In genomic region chr7:27480506-27480905, GRCm38 (mm10) we compare ENCODE assay signal across 9 mouse cellular contexts. TPM values are rescaled to one million over a fixed set of nuclear protein-coding genes. Genes with fewer than 3 reads are reported as not detected.
A peak's percentile ranks its signal among the peaks of the same experiment; 100 is the strongest.
DNase-seq lines count a peak whose midpoint lies in the region; ATAC-seq and TF ChIP-seq lines count a peak whose summit lies in the region.
"Had no signal": no experiment of that assay in that cellular context is flagged by ENCODE, and none has a peak within 500 bp of the region (broad histone marks: within the 10 kb centered on the region; RNA-seq: fewer than 3 reads in every experiment).

No protein-coding gene starts in this region.

- peaks cover 11% of the 10 kb centered on the region for H3K4me1 ChIP-seq in forebrain, embryonic 12.5 days
- no peaks in the 10 kb centered on the region for H3K4me1 ChIP-seq in forebrain, embryonic 14.5 days (ENCODE audit: control insufficient read depth, insufficient read depth, low read length)
- H3K4me1 ChIP-seq in intestine, embryonic 15.5 days (replicated peaks): peaks cover 23% of the 10 kb centered on the region
- peaks cover 14% of the 10 kb centered on the region for H3K4me1 ChIP-seq in midbrain, embryonic 13.5 days (replicated peaks)

- WGBS in forebrain, embryonic 12.5 days: 68% methylated on average over 3 of the region's 3 CpGs
- 65% methylated on average over 3 of the region's 3 CpGs for WGBS in forebrain, embryonic 14.5 days
- 64% methylated on average over 3 of the region's 3 CpGs for WGBS in intestine, embryonic 15.5 days
- WGBS in midbrain, embryonic 13.5 days: 67% methylated on average over 3 of the region's 3 CpGs

- 0 out of 2 replicates have a peak, but pooled peaks cover 6% of the 10 kb centered on the region for H3K27me3 ChIP-seq in forebrain, embryonic 12.5 days
- H3K27me3 ChIP-seq in forebrain, embryonic 14.5 days (replicated peaks; ENCODE audit: control insufficient read depth, insufficient read depth, low read length): no peaks in the 10 kb centered on the region
- no peaks in the 10 kb centered on the region for H3K27me3 ChIP-seq in intestine, embryonic 15.5 days (replicated peaks)
- H3K27me3 ChIP-seq in myocyte (ENCODE audit: control insufficient read depth, insufficient read depth, insufficient read length): no peaks in the 10 kb centered on the region
- peaks cover 4% of the 10 kb centered on the region; the same call in 1 of the 2 replicates for H3K27me3 ChIP-seq in midbrain, embryonic 13.5 days

- no peak for TF ChIP-seq POLR2A in myocyte (IDR thresholded peaks at IDR 0.05; ENCODE audit: insufficient read length, low read depth)

- peaks cover 19% of the 10 kb centered on the region for H3K79me2 ChIP-seq in myocyte (ENCODE audit: control insufficient read depth, insufficient read depth)

- no peak for DNase-seq in forebrain, embryonic 14.5 days (ENCODE audit: low spot score)
- DNase-seq in layer of hippocampus, adult 2 months (ENCODE audit: low spot score in 2 of 2): no peak
- no peak for DNase-seq in layer of hippocampus, postnatal 36 days
- no peak for DNase-seq in MN1 (ENCODE audit: low spot score)
- DNase-seq: cerebellum, postnatal 14 days had no signal

- no peaks in the 10 kb centered on the region for H3K9me3 ChIP-seq in forebrain, embryonic 12.5 days
- H3K9me3 ChIP-seq in forebrain, embryonic 14.5 days (replicated peaks; ENCODE audit: control insufficient read depth, low read length): no peaks in the 10 kb centered on the region
- no peaks in the 10 kb centered on the region for H3K9me3 ChIP-seq in intestine, embryonic 15.5 days
- H3K9me3 ChIP-seq in midbrain, embryonic 13.5 days: no peaks in the 10 kb centered on the region

- ATAC-seq in forebrain, embryonic 12.5 days (ENCODE audit: low FRiP score): no peak
- no peak for ATAC-seq in forebrain, embryonic 14.5 days
- no peak for ATAC-seq in intestine, embryonic 15.5 days
- ATAC-seq in midbrain, embryonic 13.5 days: no peak

- H3K27ac ChIP-seq in forebrain, embryonic 12.5 days: 0 out of 2 replicates have a peak overlapping the region, but pooled peaks have one; percentile 47
- no peak overlapping the region for H3K27ac ChIP-seq in forebrain, embryonic 14.5 days (ENCODE audit: low read depth, low read length)
- H3K27ac ChIP-seq in layer of hippocampus, adult 2 months: peak overlapping the region; percentile 78; the same call in 1 of the 2 replicates
- peak overlapping the region; percentile 95 for H3K27ac ChIP-seq in intestine, embryonic 15.5 days
- no peak overlapping the region for H3K27ac ChIP-seq in midbrain, embryonic 13.5 days

- H3K9ac ChIP-seq in forebrain, embryonic 12.5 days: no peak overlapping the region
- no peak overlapping the region for H3K9ac ChIP-seq in forebrain, embryonic 14.5 days (ENCODE audit: low read length)
- H3K9ac ChIP-seq in intestine, embryonic 15.5 days: peak overlapping the region; percentile 49
- no peak overlapping the region for H3K9ac ChIP-seq in midbrain, embryonic 13.5 days (replicated peaks)

- no peak overlapping the region for H3K4me3 ChIP-seq in forebrain, embryonic 12.5 days (replicated peaks)
- no peak overlapping the region for H3K4me3 ChIP-seq in forebrain, embryonic 14.5 days (ENCODE audit: low read depth, low read length)
- H3K4me3 ChIP-seq in layer of hippocampus, adult 2 months: no peak overlapping the region
- peak overlapping the region; percentile 36 for H3K4me3 ChIP-seq in intestine, embryonic 15.5 days (replicated peaks)
- no peak overlapping the region for H3K4me3 ChIP-seq in myocyte
- H3K4me3 ChIP-seq in midbrain, embryonic 13.5 days (replicated peaks): no peak overlapping the region

- no peak overlapping the region for H3ac ChIP-seq in myocyte (ENCODE audit: control insufficient read depth, insufficient read length)

- H3K36me3 ChIP-seq in forebrain, embryonic 12.5 days (replicated peaks): peaks cover 22% of the 10 kb centered on the region
- peaks cover 13% of the 10 kb centered on the region for H3K36me3 ChIP-seq in forebrain, embryonic 14.5 days (ENCODE audit: control insufficient read depth, insufficient read depth, low read length)
- peaks cover 7% of the 10 kb centered on the region for H3K36me3 ChIP-seq in intestine, embryonic 15.5 days
- peaks cover 9% of the 10 kb centered on the region for H3K36me3 ChIP-seq in myocyte (ENCODE audit: control insufficient read depth, insufficient read depth)
- peaks cover 15% of the 10 kb centered on the region for H3K36me3 ChIP-seq in midbrain, embryonic 13.5 days

- no peak for TF ChIP-seq CTCF in layer of hippocampus, adult 2 months (conservative IDR thresholded peaks at IDR 0.05)

- no peak overlapping the region for H3K4me2 ChIP-seq in forebrain, embryonic 12.5 days
- H3K4me2 ChIP-seq in forebrain, embryonic 14.5 days (ENCODE audit: low read length): no peak overlapping the region
- H3K4me2 ChIP-seq in intestine, embryonic 15.5 days (replicated peaks): peak overlapping the region; percentile 60
- peak overlapping the region; percentile 58 for H3K4me2 ChIP-seq in myocyte (ENCODE audit: low read depth)
- H3K4me2 ChIP-seq in midbrain, embryonic 13.5 days (replicated peaks): no peak overlapping the region

TF ChIP-seq in myocyte, 11 proteins besides CTCF, POLR2A, EP300 and RAD21:
- TF ChIP-seq CEBPB (IDR thresholded peaks at IDR 0.05; ENCODE audit: insufficient read depth, poor library complexity, severe bottlenecking) (no peak), TCF3 (IDR thresholded peaks at IDR 0.05; ENCODE audit: insufficient read length, low read depth) (no peak), MYOG (IDR thresholded peaks at IDR 0.05; ENCODE audit: control insufficient read depth in 1 of 3, insufficient read depth in 1 of 3, insufficient read length in 2 of 3, low read depth in 2 of 3) (no peak), MAX (IDR thresholded peaks at IDR 0.05; ENCODE audit: low read depth) (no peak), POLR2AphosphoS2 (IDR thresholded peaks at IDR 0.05; ENCODE audit: insufficient read length, low read depth) (no peak), SRF (IDR thresholded peaks at IDR 0.05; ENCODE audit: control insufficient read depth, insufficient read length, low read depth) (no peak), MYOD1 (IDR thresholded peaks at IDR 0.05; ENCODE audit: control insufficient read depth in 1 of 3, insufficient read length in 2 of 3, low read depth in 2 of 3) (no peak), REST (IDR thresholded peaks at IDR 0.05; ENCODE audit: insufficient read depth, insufficient read length) (no peak), TCF12 (IDR thresholded peaks at IDR 0.05; ENCODE audit: insufficient read depth, poor library complexity, severe bottlenecking) (no peak), USF1 (IDR thresholded peaks at IDR 0.05; ENCODE audit: low read depth) (no peak), E2F4 (IDR thresholded peaks at IDR 0.05; ENCODE audit: insufficient read depth) (no peak)

RNA-seq across cellular contexts. Expression of gene Sertad1, which starts 6.2 kb away (rescaled TPM):
- 12.9 and 13.1 TPM in 2 replicates for polyA plus RNA-seq in forebrain, embryonic 12.5 days (2016; fragmentation: Nextera tagmentation; extraction: Ambion mirVana)
- 8.6 and 9.7 TPM in 2 replicates for polyA plus RNA-seq in forebrain, embryonic 14.5 days (2014; fragmentation: Nextera tagmentation; extraction: Ambion mirVana)
- total RNA-seq in layer of hippocampus, adult 2 months (2021): 10 to 100 TPM in 1 of 2 experiments, 1 to 10 TPM in 1; 6.3 to 10.8 TPM
- total RNA-seq in layer of hippocampus, postnatal 36 days (2021): 1 to 10 TPM; 6.4 to 7.0 TPM
- 36.0 and 39.0 TPM in 2 replicates for polyA plus RNA-seq in intestine, embryonic 15.5 days (2015; fragmentation: Nextera tagmentation; extraction: Ambion mirVana)
- polyA plus RNA-seq in myocyte (2012; fragmentation: generic; extraction: Trizol): 44.6 TPM
- 8.2 and 8.5 TPM in 2 replicates for polyA plus RNA-seq in midbrain, embryonic 13.5 days (2015; fragmentation: Nextera tagmentation; extraction: Ambion mirVana)

RNA-seq across cellular contexts. Expression of gene Sertad3, which starts 6.9 kb away (rescaled TPM):
- 20.0 and 21.9 TPM in 2 replicates for polyA plus RNA-seq in forebrain, embryonic 12.5 days (2016; fragmentation: Nextera tagmentation; extraction: Ambion mirVana)
- 12.5 and 14.2 TPM in 2 replicates for polyA plus RNA-seq in forebrain, embryonic 14.5 days (2014; fragmentation: Nextera tagmentation; extraction: Ambion mirVana)
- 1 to 10 TPM; 3.3 to 3.8 TPM for total RNA-seq in layer of hippocampus, adult 2 months (2021)
- 1 to 10 TPM; 2.7 to 4.0 TPM for total RNA-seq in layer of hippocampus, postnatal 36 days (2021)
- 25.7 and 27.0 TPM in 2 replicates for polyA plus RNA-seq in intestine, embryonic 15.5 days (2015; fragmentation: Nextera tagmentation; extraction: Ambion mirVana)
- 15.5 TPM for polyA plus RNA-seq in myocyte (2012; fragmentation: generic; extraction: Trizol)
- polyA plus RNA-seq in midbrain, embryonic 13.5 days (2015; fragmentation: Nextera tagmentation; extraction: Ambion mirVana): 12.4 and 12.6 TPM in 2 replicates

RNA-seq across cellular contexts. Expression of gene Prx, which starts 18.6 kb away (rescaled TPM):
- 2.9 and 3.5 TPM in 2 replicates for polyA plus RNA-seq in forebrain, embryonic 12.5 days (2016; fragmentation: Nextera tagmentation; extraction: Ambion mirVana)
- 0.55 and 0.73 TPM in 2 replicates for polyA plus RNA-seq in forebrain, embryonic 14.5 days (2014; fragmentation: Nextera tagmentation; extraction: Ambion mirVana)
- total RNA-seq in layer of hippocampus, adult 2 months (2021): under 1 TPM; 0.38 to 0.39 TPM
- under 1 TPM; 0.15 to 0.40 TPM for total RNA-seq in layer of hippocampus, postnatal 36 days (2021)
- polyA plus RNA-seq in intestine, embryonic 15.5 days (2015; fragmentation: Nextera tagmentation; extraction: Ambion mirVana): 2.7 and 3.2 TPM in 2 replicates
- polyA plus RNA-seq in myocyte (2012; fragmentation: generic; extraction: Trizol): 4.2 TPM
- polyA plus RNA-seq in midbrain, embryonic 13.5 days (2015; fragmentation: Nextera tagmentation; extraction: Ambion mirVana): 1.2 and 1.6 TPM in 2 replicates

RNA-seq across cellular contexts. Expression of gene Blvrb, which starts 32.7 kb away (rescaled TPM):
- 18.1 and 22.2 TPM in 2 replicates for polyA plus RNA-seq in forebrain, embryonic 12.5 days (2016; fragmentation: Nextera tagmentation; extraction: Ambion mirVana)
- 22.4 and 23.7 TPM in 2 replicates for polyA plus RNA-seq in forebrain, embryonic 14.5 days (2014; fragmentation: Nextera tagmentation; extraction: Ambion mirVana)
- 10 to 100 TPM; 17.5 to 18.1 TPM for total RNA-seq in layer of hippocampus, adult 2 months (2021)
- 10 to 100 TPM; 16.0 to 20.0 TPM for total RNA-seq in layer of hippocampus, postnatal 36 days (2021)
- polyA plus RNA-seq in intestine, embryonic 15.5 days (2015; fragmentation: Nextera tagmentation; extraction: Ambion mirVana): 60.4 and 77.5 TPM in 2 replicates
- 58.4 TPM for polyA plus RNA-seq in myocyte (2012; fragmentation: generic; extraction: Trizol)
- polyA plus RNA-seq in midbrain, embryonic 13.5 days (2015; fragmentation: Nextera tagmentation; extraction: Ambion mirVana): 14.8 and 16.1 TPM in 2 replicates

RNA-seq across cellular contexts. Expression of gene Sptbn4, which starts 33.0 kb away (rescaled TPM):
- polyA plus RNA-seq in forebrain, embryonic 12.5 days (2016; fragmentation: Nextera tagmentation; extraction: Ambion mirVana): 0.47 and 1.3 TPM in 2 replicates
- 1.6 and 1.7 TPM in 2 replicates for polyA plus RNA-seq in forebrain, embryonic 14.5 days (2014; fragmentation: Nextera tagmentation; extraction: Ambion mirVana)
- total RNA-seq in layer of hippocampus, adult 2 months (2021): 100 to 1,000 TPM; 147 TPM
- total RNA-seq in layer of hippocampus, postnatal 36 days (2021): 100 to 1,000 TPM; 132 to 146 TPM
- 0.33 and 0.38 TPM in 2 replicates for polyA plus RNA-seq in intestine, embryonic 15.5 days (2015; fragmentation: Nextera tagmentation; extraction: Ambion mirVana)
- 0.17 TPM for polyA plus RNA-seq in myocyte (2012; fragmentation: generic; extraction: Trizol)
- polyA plus RNA-seq in midbrain, embryonic 13.5 days (2015; fragmentation: Nextera tagmentation; extraction: Ambion mirVana): 1.1 and 2.2 TPM in 2 replicates

Comparison
In these comparisons a context has a peak if more than half of its experiments do, and no peak if none do; other contexts are left out.
1. H3K27ac ChIP-seq: peak in forebrain, embryonic 12.5 days (single experiment), layer of hippocampus, adult 2 months (single experiment) and intestine, embryonic 15.5 days (single experiment); none in forebrain, embryonic 14.5 days (single experiment) and midbrain, embryonic 13.5 days (single experiment).
2. H3K4me2 ChIP-seq: peak in intestine, embryonic 15.5 days (single experiment) and myocyte (single experiment); none in forebrain, embryonic 12.5 days (single experiment), forebrain, embryonic 14.5 days (single experiment) and midbrain, embryonic 13.5 days (single experiment).